ENCODE assay signal across 12 mouse cellular contexts in the genomic region with DNA sequence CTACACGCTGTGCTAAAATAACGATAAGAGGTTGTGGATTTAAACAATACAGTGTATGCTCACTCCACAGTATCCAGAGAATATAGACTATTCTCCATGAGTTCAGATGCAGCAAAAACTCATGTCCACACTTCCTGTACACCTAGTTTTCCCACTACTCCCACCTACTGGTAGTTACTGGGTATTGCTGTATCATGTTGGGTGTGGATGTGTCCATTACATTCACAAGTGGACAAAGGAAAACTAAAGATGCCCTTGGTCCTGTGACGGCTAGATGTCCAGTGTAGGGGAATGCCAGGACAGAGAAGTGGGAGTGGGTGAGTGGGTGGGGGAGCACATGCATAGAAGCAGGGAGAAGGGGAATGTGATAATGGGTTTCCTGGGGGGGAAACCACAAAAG. TPM values are rescaled to one million over a fixed set of nuclear protein-coding genes. Genes with fewer than 3 reads are reported as not detected.
DNase-seq lines count a peak whose midpoint lies in the region; TF ChIP-seq lines count a peak whose summit lies in the region.
"Had no signal": no experiment of that assay in that cellular context is flagged by ENCODE, and none has a peak within 500 bp of the region (broad histone marks: within the 10 kb centered on the region; RNA-seq: fewer than 3 reads in every experiment).

No protein-coding gene starts in this region.

- H3K27me3 ChIP-seq in MEL (ENCODE audit: control insufficient read depth in 1 of 2, insufficient read depth in 2 of 2, low read length in 2 of 2), result no peaks in the 10 kb centered on the region

- no peaks in the 10 kb centered on the region for H3K36me3 ChIP-seq in MEL (ENCODE audit: control insufficient read depth in 1 of 2, insufficient read depth in 2 of 2, low read length in 2 of 2)
- H3K36me3 ChIP-seq: G1E had no signal

- intact Hi-C loops in left cerebral cortex, adult 2 months (cut with DNase I), result loop anchor here (10.0 kb wide), 1 partner anchor 449 kb away; no protein-coding TSS in a partner anchor
- intact Hi-C loops in left cerebral cortex, postnatal 36 days (cut with DNase I), result loop anchor here (10.0 kb wide), 1 partner anchor 449 kb away; no protein-coding TSS in a partner anchor

- no peak for TF ChIP-seq POLR2A in MEL (IDR thresholded peaks at IDR 0.05; ENCODE audit: control insufficient read depth in 1 of 2, insufficient read depth in 1 of 2, low read depth in 1 of 2, low read length in 2 of 2, poor library complexity in 1 of 2)

- peak; percentile 8; the same call in 1 of the 2 replicates for TF ChIP-seq RAD21 in MEL (IDR thresholded peaks at IDR 0.05; ENCODE audit: low read depth, low read length)

- no peak for TF ChIP-seq EP300 in MEL (IDR thresholded peaks at IDR 0.05; ENCODE audit: low read depth in 1 of 2, low read length in 2 of 2)

- no peaks in the 10 kb centered on the region for H3K9me3 ChIP-seq in MEL (replicated peaks; ENCODE audit: insufficient read depth, low read length)

- H3K79me2 ChIP-seq in MEL (ENCODE audit: control insufficient read depth, insufficient read depth, low read length, poor library complexity), result no peaks in the 10 kb centered on the region

- no peak overlapping the region for H3K9ac ChIP-seq in MEL (ENCODE audit: control insufficient read depth, low read depth, low read length, poor library complexity, severe bottlenecking)

- TF ChIP-seq CTCF in left cerebral cortex, adult 2 months (IDR thresholded peaks at IDR 0.05), result peak; percentile 61
- TF ChIP-seq CTCF in MEL (IDR thresholded peaks at IDR 0.05 in 2 of 3, conservative IDR thresholded peaks at IDR 0.05 in 1 of 3; ENCODE audit: control insufficient read depth in 1 of 3, insufficient read depth in 1 of 3, low read depth in 2 of 3, low read length in 3 of 3, poor library complexity in 1 of 3, severe bottlenecking in 1 of 3), result peak in 2 of 3 experiments; percentile 18 to 28; a peak in 1 of 6 replicates

- H3K4me3 ChIP-seq in left cerebral cortex, adult 2 months, result no peak overlapping the region
- no peak overlapping the region for H3K4me3 ChIP-seq in MEL (ENCODE audit: control insufficient read depth in 1 of 2, insufficient read depth in 1 of 2, low read depth in 2 of 2, low read length in 2 of 2)
- H3K4me3 ChIP-seq: myocyte had no signal

- no peak overlapping the region for H3K27ac ChIP-seq in left cerebral cortex, adult 2 months
- H3K27ac ChIP-seq in MEL (ENCODE audit: control insufficient read depth, low read depth, low read length), result no peak overlapping the region

- H3K4me1 ChIP-seq in MEL (ENCODE audit: control insufficient read depth in 1 of 2, insufficient read depth in 2 of 2, low read length in 2 of 2), result no peaks in the 10 kb centered on the region

- peak; percentile 45 to 56 for DNase-seq in cerebellum, postnatal 10 days
- DNase-seq in cerebellum, adult 8-10 months, result no peak
- no peak for DNase-seq in left cerebral cortex, adult 2 months (ENCODE audit: extremely low spot score in 1 of 2, low spot score in 2 of 2)
- no peak for DNase-seq in left cerebral cortex, postnatal 36 days (ENCODE audit: low spot score in 2 of 2)
- DNase-seq in MEL (ENCODE audit: low read depth, low spot score), result peak; percentile 19
- DNase-seq in kidney, postnatal 14 days, result peak; percentile 34
- no peak for DNase-seq in right cerebral cortex, postnatal 25 days
- no peak for DNase-seq in heart, postnatal 4 days
- DNase-seq: thymus, adult 2 months had no signal

TF ChIP-seq in MEL, 35 proteins besides CTCF, POLR2A, EP300 and RAD21:
- TF ChIP-seq SMC3 (IDR thresholded peaks at IDR 0.05; ENCODE audit: low read depth, low read length), result 0 out of 2 replicates have a peak, but pooled peaks have one; percentile 10
- TF ChIP-seq MAFK (IDR thresholded peaks at IDR 0.05; ENCODE audit: borderline replicate concordance, low read depth, low read length), result no peak
- TF ChIP-seq MXI1 (IDR thresholded peaks at IDR 0.05; ENCODE audit: low read depth, low read length), result no peak
- TF ChIP-seq SIN3A (IDR thresholded peaks at IDR 0.05; ENCODE audit: low read length), result no peak
TF ChIP-seq in MEL: peak in this region for 1.

RNA-seq across cellular contexts. Expression of a gene that starts 2.2 kb away (rescaled TPM):
- total RNA-seq in left cerebral cortex, adult 2 months (2021), result not detected
- not detected for total RNA-seq in left cerebral cortex, postnatal 36 days (2021)
- total RNA-seq in MEL (2012; rRNA removed), result not detected in 2 replicates
- not detected for polyA plus RNA-seq in MEL (2012; ENCODE audit: insufficient read depth in 1 of 2, insufficient read length in 2 of 2, low read depth in 1 of 2, low replicate concordance in 2 of 2, missing spikeins in 1 of 2)
- total RNA-seq in heart, postnatal 4 days (2021), result not detected
- total RNA-seq: G1E; layer of hippocampus, postnatal 10 days had no signal
- polyA plus RNA-seq: G1E; myocyte; thymus, adult 2 months had no signal

RNA-seq across cellular contexts. Expression of a gene that starts 3.7 kb away (rescaled TPM):
- not detected for total RNA-seq in left cerebral cortex, adult 2 months (2021)
- not detected for total RNA-seq in left cerebral cortex, postnatal 36 days (2021)
- not detected in 2 replicates for total RNA-seq in MEL (2012; rRNA removed)
- not detected for polyA plus RNA-seq in MEL (2012; ENCODE audit: insufficient read depth in 1 of 2, insufficient read length in 2 of 2, low read depth in 1 of 2, low replicate concordance in 2 of 2, missing spikeins in 1 of 2)
- not detected for total RNA-seq in heart, postnatal 4 days (2021)
- total RNA-seq: G1E; layer of hippocampus, postnatal 10 days had no signal
- polyA plus RNA-seq: G1E; myocyte; thymus, adult 2 months had no signal

RNA-seq across cellular contexts. Expression of a gene that starts 11.7 kb away (rescaled TPM):
- total RNA-seq in left cerebral cortex, adult 2 months (2021), result not detected
- total RNA-seq in left cerebral cortex, postnatal 36 days (2021), result not detected
- total RNA-seq in MEL (2012; rRNA removed), result not detected in 2 replicates
- polyA plus RNA-seq in MEL (2012; ENCODE audit: insufficient read depth in 1 of 2, insufficient read length in 2 of 2, low read depth in 1 of 2, low replicate concordance in 2 of 2, missing spikeins in 1 of 2), result not detected
- total RNA-seq in heart, postnatal 4 days (2021), result not detected
- total RNA-seq: G1E; layer of hippocampus, postnatal 10 days had no signal
- polyA plus RNA-seq: G1E; myocyte; thymus, adult 2 months had no signal

RNA-seq across cellular contexts. Expression of a gene that starts 45.5 kb away (rescaled TPM):
- total RNA-seq in left cerebral cortex, adult 2 months (2021), result not detected
- total RNA-seq in left cerebral cortex, postnatal 36 days (2021), result not detected
- not detected in 2 replicates for total RNA-seq in MEL (2012; rRNA removed)
- not detected for polyA plus RNA-seq in MEL (2012; ENCODE audit: insufficient read depth in 1 of 2, insufficient read length in 2 of 2, low read depth in 1 of 2, low replicate concordance in 2 of 2, missing spikeins in 1 of 2)
- not detected for total RNA-seq in heart, postnatal 4 days (2021)
- total RNA-seq: G1E; layer of hippocampus, postnatal 10 days had no signal
- polyA plus RNA-seq: G1E; myocyte; thymus, adult 2 months had no signal

RNA-seq across cellular contexts. Expression of a gene that starts 46.0 kb away (rescaled TPM):
- total RNA-seq in left cerebral cortex, adult 2 months (2021), result not detected
- total RNA-seq in left cerebral cortex, postnatal 36 days (2021), result not detected
- not detected in 2 replicates for total RNA-seq in MEL (2012; rRNA removed)
- polyA plus RNA-seq in MEL (2012; ENCODE audit: insufficient read depth in 1 of 2, insufficient read length in 2 of 2, low read depth in 1 of 2, low replicate concordance in 2 of 2, missing spikeins in 1 of 2), result not detected
- not detected for total RNA-seq in heart, postnatal 4 days (2021)
- total RNA-seq: G1E; layer of hippocampus, postnatal 10 days had no signal
- polyA plus RNA-seq: G1E; myocyte; thymus, adult 2 months had no signal

Comparison
In these comparisons a context has a peak if more than half of its experiments do, and no peak if none do; other contexts are left out.
1. DNase-seq: peak in cerebellum, postnatal 10 days (2 of 2), MEL (single experiment) and kidney, postnatal 14 days (single experiment); none in cerebellum, adult 8-10 months (single experiment), left cerebral cortex, adult 2 months (0 of 2), left cerebral cortex, postnatal 36 days (0 of 2), right cerebral cortex, postnatal 25 days (single experiment) and heart, postnatal 4 days (single experiment).